Comparison of ENCODE assay signal across 23 mouse cellular contexts in the genomic region with DNA sequence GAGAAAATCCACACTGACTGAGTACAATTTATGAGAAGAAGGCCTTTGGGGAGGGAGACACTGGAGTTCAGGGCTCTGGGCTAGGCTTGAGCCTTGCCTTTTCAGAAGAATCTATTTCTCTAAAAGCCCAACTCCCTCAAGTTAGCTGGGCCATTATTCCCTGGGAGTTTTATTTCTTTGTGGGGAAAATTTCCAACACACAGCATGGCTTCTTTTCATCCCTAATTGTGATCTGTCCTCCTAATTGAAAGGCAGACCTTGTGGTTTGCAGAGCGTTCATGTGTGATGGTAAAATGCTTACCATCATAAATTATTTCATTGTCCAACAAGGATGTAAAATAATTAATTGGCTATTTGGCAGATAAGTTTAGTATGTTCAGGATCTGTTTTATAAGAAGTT.
DNase-seq lines count a peak whose midpoint lies in the region; ATAC-seq and TF ChIP-seq lines count a peak whose summit lies in the region.
"Had no signal": no experiment of that assay in that cellular context is flagged by ENCODE, and none has a peak within 500 bp of the region (broad histone marks: within the 10 kb centered on the region; RNA-seq: fewer than 3 reads in every experiment).

No protein-coding gene starts in this region.

- H3K27me3 ChIP-seq in hindbrain, postnatal 0 days (ENCODE audit: insufficient read depth, low read length), result no peaks in the 10 kb centered on the region
- H3K27me3 ChIP-seq in hindbrain, embryonic 13.5 days, result no peaks in the 10 kb centered on the region
- no peaks in the 10 kb centered on the region for H3K27me3 ChIP-seq in kidney, postnatal 0 days (ENCODE audit: insufficient read depth, low read length)
- H3K27me3 ChIP-seq: heart, embryonic 12.5 days; heart, embryonic 15.5 days; hindbrain, embryonic 12.5 days; Patski had no signal

- no peak overlapping the region for H3K27ac ChIP-seq in hindbrain, postnatal 0 days
- no peak overlapping the region for H3K27ac ChIP-seq in hindbrain, embryonic 13.5 days
- no peak overlapping the region for H3K27ac ChIP-seq in kidney, postnatal 0 days
- H3K27ac ChIP-seq: heart, embryonic 15.5 days; hindbrain, embryonic 12.5 days had no signal

- H3K36me3 ChIP-seq in hindbrain, postnatal 0 days (ENCODE audit: insufficient read depth, low read length), result no peaks in the 10 kb centered on the region
- H3K36me3 ChIP-seq in hindbrain, embryonic 13.5 days, result no peaks in the 10 kb centered on the region
- H3K36me3 ChIP-seq in kidney, postnatal 0 days (ENCODE audit: insufficient read depth, low read length), result no peaks in the 10 kb centered on the region
- H3K36me3 ChIP-seq: heart, embryonic 12.5 days; heart, embryonic 15.5 days; hindbrain, embryonic 12.5 days had no signal

- H3K9me3 ChIP-seq in hindbrain, postnatal 0 days (ENCODE audit: low read length), result no peaks in the 10 kb centered on the region
- H3K9me3 ChIP-seq in hindbrain, embryonic 13.5 days, result no peaks in the 10 kb centered on the region
- no peaks in the 10 kb centered on the region for H3K9me3 ChIP-seq in kidney, postnatal 0 days (replicated peaks; ENCODE audit: low read length)
- H3K9me3 ChIP-seq: heart, embryonic 12.5 days; heart, embryonic 15.5 days; hindbrain, embryonic 12.5 days had no signal

- no peak for TF ChIP-seq CTCF in hindbrain, postnatal 0 days (IDR thresholded peaks at IDR 0.05; ENCODE audit: low read depth)
- TF ChIP-seq CTCF in kidney, postnatal 0 days (IDR thresholded peaks at IDR 0.05; ENCODE audit: low read depth), result no peak

- H3K9ac ChIP-seq in hindbrain, postnatal 0 days (replicated peaks; ENCODE audit: low read length), result no peak overlapping the region
- H3K9ac ChIP-seq in hindbrain, embryonic 13.5 days, result no peak overlapping the region
- no peak overlapping the region for H3K9ac ChIP-seq in kidney, postnatal 0 days (ENCODE audit: low read depth, low read length)
- H3K9ac ChIP-seq: forebrain, postnatal 0 days; heart, embryonic 12.5 days; heart, embryonic 15.5 days; hindbrain, embryonic 12.5 days had no signal

- H3K4me1 ChIP-seq in hindbrain, postnatal 0 days (ENCODE audit: insufficient read depth, low read length), result no peaks in the 10 kb centered on the region
- no peaks in the 10 kb centered on the region for H3K4me1 ChIP-seq in hindbrain, embryonic 13.5 days (replicated peaks)
- H3K4me1 ChIP-seq in kidney, postnatal 0 days (replicated peaks; ENCODE audit: insufficient read depth, low read length), result no peaks in the 10 kb centered on the region
- H3K4me1 ChIP-seq: heart, embryonic 12.5 days; heart, embryonic 15.5 days had no signal

- 51% methylated on average over 1 of the region's 1 CpGs for WGBS in hindbrain, postnatal 0 days
- WGBS in hindbrain, embryonic 13.5 days, result 62% methylated on average over 1 of the region's 1 CpGs
- 26% methylated on average over 1 of the region's 1 CpGs for WGBS in kidney, postnatal 0 days

- H3K4me2 ChIP-seq in hindbrain, postnatal 0 days (ENCODE audit: low read depth, low read length), result no peak overlapping the region
- no peak overlapping the region for H3K4me2 ChIP-seq in hindbrain, embryonic 13.5 days
- no peak overlapping the region for H3K4me2 ChIP-seq in kidney, postnatal 0 days (ENCODE audit: low read length)
- H3K4me2 ChIP-seq: heart, embryonic 12.5 days; heart, embryonic 15.5 days; hindbrain, embryonic 12.5 days had no signal

- H3K4me3 ChIP-seq in hindbrain, postnatal 0 days (ENCODE audit: low read length), result no peak overlapping the region
- no peak overlapping the region for H3K4me3 ChIP-seq in hindbrain, embryonic 13.5 days
- no peak overlapping the region for H3K4me3 ChIP-seq in kidney, postnatal 0 days (replicated peaks; ENCODE audit: low read depth, low read length)
- H3K4me3 ChIP-seq: heart, embryonic 12.5 days; heart, embryonic 15.5 days; hindbrain, embryonic 12.5 days had no signal

- ATAC-seq in hindbrain, postnatal 0 days, result no peak
- ATAC-seq in hindbrain, embryonic 13.5 days (ENCODE audit: low FRiP score), result no peak
- ATAC-seq in kidney, postnatal 0 days (replicated peaks; ENCODE audit: low FRiP score, low read depth), result no peak
- ATAC-seq in frontal cortex, adult (ENCODE audit: low TSS enrichment), result no peak
- ATAC-seq: forebrain, postnatal 0 days; hindbrain, embryonic 16.5 days; inflammation-experienced regulatory T-cells, adult 6 months; intestine, embryonic 16.5 days; Patski had no signal

- DNase-seq in cerebellum, postnatal 10 days, result peak; percentile 26 to 36
- no peak for DNase-seq in cerebellum, adult 9-11 months
- DNase-seq in hindbrain, postnatal 0 days (ENCODE audit: low spot score), result peak; percentile 24
- DNase-seq in kidney, postnatal 0 days (ENCODE audit: low spot score), result peak; percentile 43
- DNase-seq in kidney, postnatal 36 days, result no peak
- peak; percentile 28 for DNase-seq in retina, embryonic 14.5 days (ENCODE audit: low spot score)
- DNase-seq: adrenal gland, postnatal 10 days; adrenal gland, postnatal 36 days; cerebellum, adult 11 months; cerebellum, adult 2 months; forebrain, postnatal 0 days; gastrocnemius, postnatal 25 days; heart, adult 18-20 months; heart, postnatal 10 days had no signal

Comparison
In these comparisons a context has a peak if more than half of its experiments do, and no peak if none do; other contexts are left out.
1. DNase-seq: peak in cerebellum, postnatal 10 days (2 of 2), hindbrain, postnatal 0 days (single experiment), kidney, postnatal 0 days (single experiment) and retina, embryonic 14.5 days (single experiment); none in cerebellum, adult 9-11 months (single experiment) and kidney, postnatal 36 days (0 of 2).